Mouse (Mus musculus) induced T-regulatory cell, adult 2 months (primary cell): ENCODE measurements around the gene Gm21738.
"Not testable (repeated sequence)": the region's sequence is repeated elsewhere in the genome, so short reads cannot be mapped to it uniquely, and the experiment has no call there.

Source experiments
- DNase-seq: peaks from one replicate; pipeline ENCODE4 v3.0.0-alpha.2; 2012; ENCODE audit warnings: low read depth

The Gm21738 gene

GRCm38 (mm10) chr14:19418830-19419229 lies at the start of gene Gm21738:
Gene Gm21738 (minus strand): TSS chr14:19418930.
- not testable (repeated sequence) for DNase-seq

GRCm38 (mm10) chr14:19383741-19384140 lies 35.0 kb downstream of the Gm21738 start:
- not testable (repeated sequence) for DNase-seq
